Mouse (Mus musculus) embryonic facial prominence, embryonic 11.5 days (tissue): Measurements from ENCODE around the gene Gm28308. TPM values are rescaled to one million over a fixed set of nuclear protein-coding genes. Genes with fewer than 3 reads are reported as not detected.

Source experiments
- ATAC-seq: fragments of 200-750 bp; cut with Nextera tagmentation; replicated peaks from 2 replicates; pipeline ENCODE4 v1.8.0; 2017; ENCODE audit warnings: low read depth; ENCODE audit not compliant: insufficient number of reproducible peaks, low FRiP score, low TSS enrichment
- DNase-seq: peaks from one replicate; pipeline ENCODE4 v3.0.0-alpha.2; 2015; ENCODE audit warnings: low spot score
- H3K27ac ChIP-seq: fragments of 300-500 bp; sonication (generic); replicated peaks from 2 replicates; pipeline ENCODE4 v1.5.1; 2014; ENCODE audit warnings: mild to moderate bottlenecking, low read depth, low read length, control low read depth
- H3K27me3 ChIP-seq: fragments of 300-500 bp; sonication (generic); 2 replicates; pipeline ENCODE4 v1.6.1; 2014; ENCODE audit warnings: mild to moderate bottlenecking, low read length, moderate library complexity, mixed read lengths; ENCODE audit not compliant: control insufficient read depth, insufficient read depth
- H3K36me3 ChIP-seq: fragments of 300-500 bp; sonication (generic); replicated peaks from 2 replicates; pipeline ENCODE4 v1.6.1; 2014; ENCODE audit warnings: low read depth, mild to moderate bottlenecking, low read length, moderate library complexity, mixed read lengths; ENCODE audit not compliant: control insufficient read depth, insufficient read depth
- H3K4me1 ChIP-seq: fragments of 300-500 bp; sonication (generic); 2 replicates; pipeline ENCODE4 v1.6.1; 2014; ENCODE audit warnings: low read length, mixed read lengths; ENCODE audit not compliant: control insufficient read depth, insufficient read depth
- H3K4me2 ChIP-seq: fragments of 300-500 bp; sonication (generic); 2 replicates; pipeline ENCODE4 v1.6.1; 2014; ENCODE audit warnings: low read depth, mild to moderate bottlenecking, control low read depth, low read length, moderate library complexity
- H3K4me3 ChIP-seq: fragments of 300-500 bp; sonication (generic); 2 replicates; pipeline ENCODE4 v1.5.1; 2014; ENCODE audit warnings: low read depth, low read length, control low read depth
- H3K9ac ChIP-seq: fragments of 300-500 bp; sonication (generic); replicated peaks from 2 replicates; pipeline ENCODE4 v1.6.1; 2014; ENCODE audit warnings: mild to moderate bottlenecking, control low read depth, low read length
- H3K9me3 ChIP-seq: fragments of 300-500 bp; sonication (generic); replicated peaks from 2 replicates; pipeline ENCODE4 v1.6.1; 2016; ENCODE audit warnings: mild to moderate bottlenecking, low read length, inconsistent platforms, mixed read lengths; ENCODE audit not compliant: control insufficient read depth
- WGBS: fragments of 180-500 bp; shearing (Covaris S2); extraction: QIAGEN DNeasy Blood & Tissue Kit; methylation state at CpG from one replicate; pipeline ENCODE4 v1.1.7; 2014; 5-methylcytosine and 5-hydroxymethylcytosine counted together
- polyA plus RNA-seq: library from polyadenylated mRNA; unstranded; fragments of >200 nt; fragmentation: Nextera tagmentation; extraction: Ambion mirVana; gene quantifications from 2 replicates; pipeline ENCODE4 v1.2.1, GENCODE M21; 2014

The Gm28308 gene
- polyA plus RNA-seq, 1 experiment from 2014 or later, result 0.38 TPM

GRCm38 (mm10) chr6:52248638-52249414 lies 35.7 kb upstream of the Gm28308 start:
- under 1% methylated on average over 26 of the region's 27 CpGs for WGBS
- Histone ChIP-seq H3K27ac (no peak overlapping the region), H3K9me3 (no peaks in the 10 kb centered on the region), H3K4me3 (no peak overlapping the region), H3K4me1 (no peaks in the 10 kb centered on the region; the same call in 1 of the 2 replicates), H3K4me2 (no peak overlapping the region), H3K36me3 (no peaks in the 10 kb centered on the region), H3K27me3 (peaks cover 93% of the 10 kb centered on the region), H3K9ac (no peak overlapping the region)
- ATAC-seq, result no peak
- DNase-seq, result no peak

- ATAC-seq (no peak), DNase-seq (no peak)
Observed at GRCm38 (mm10) chr6:52247766-52248637, 34.9 kb upstream of the Gm28308 start.

GRCm38 (mm10) chr6:52246916-52247315 lies 33.8 kb upstream of the Gm28308 start:
- H3K36me3 ChIP-seq, result no peaks in the 10 kb centered on the region
- H3K27me3 ChIP-seq, result peaks cover 93% of the 10 kb centered on the region
- no peak overlapping the region for H3K27ac ChIP-seq
- no peaks in the 10 kb centered on the region for H3K4me1 ChIP-seq
- no peak overlapping the region for H3K4me2 ChIP-seq
- ATAC-seq (no peak), DNase-seq (no peak)
- no peak overlapping the region for H3K9ac ChIP-seq
- H3K4me3 ChIP-seq, result no peak overlapping the region
- no peaks in the 10 kb centered on the region for H3K9me3 ChIP-seq
- WGBS, result 5% methylated on average over 3 of the region's 3 CpGs

More at GRCm38 (mm10) chr6:52247766-52248637, 34.9 kb upstream of the Gm28308 start:
- peaks cover 94% of the 10 kb centered on the region for H3K27me3 ChIP-seq
- H3K4me2 ChIP-seq, result no peak overlapping the region
- H3K9ac ChIP-seq, result no peak overlapping the region
- 2% methylated on average over 23 of the region's 23 CpGs for WGBS
- H3K9me3 ChIP-seq, result no peaks in the 10 kb centered on the region
- H3K4me1 ChIP-seq, result no peaks in the 10 kb centered on the region
- no peaks in the 10 kb centered on the region for H3K36me3 ChIP-seq
- no peak overlapping the region for H3K4me3 ChIP-seq
- H3K27ac ChIP-seq, result no peak overlapping the region

- ATAC-seq (no peak), DNase-seq (no peak)
- WGBS, result under 1% methylated on average over 26 of the region's 26 CpGs
- no peaks in the 10 kb centered on the region for H3K4me1 ChIP-seq
- H3K9ac ChIP-seq, result no peak overlapping the region
- H3K9me3 ChIP-seq, result no peaks in the 10 kb centered on the region
- no peak overlapping the region for H3K4me3 ChIP-seq
- H3K27ac ChIP-seq, result no peak overlapping the region
- no peak overlapping the region for H3K4me2 ChIP-seq
- H3K36me3 ChIP-seq, result no peaks in the 10 kb centered on the region
- peaks cover 92% of the 10 kb centered on the region for H3K27me3 ChIP-seq
Observed at GRCm38 (mm10) chr6:52246403-52246803, 33.3 kb upstream of the Gm28308 start.

GRCm38 (mm10) chr6:52245757-52246142 lies 32.6 kb upstream of the Gm28308 start, which contains the start of gene Hoxa11:
Gene Hoxa11 (minus strand): TSS chr6:52245810.
- peaks cover 92% of the 10 kb centered on the region for H3K27me3 ChIP-seq
- H3K4me3 ChIP-seq, result no peak within 1 kb of the TSS
- no peaks in the 10 kb centered on the region for H3K9me3 ChIP-seq
- no peak within 1 kb of the TSS for H3K9ac ChIP-seq
- ATAC-seq (no peak), DNase-seq (no peak)
- H3K27ac ChIP-seq, result no peak within 1 kb of the TSS
- H3K4me1 ChIP-seq, result no peaks in the 10 kb centered on the region
- no peak within 1 kb of the TSS for H3K4me2 ChIP-seq
- 1% methylated on average over 20 of the region's 20 CpGs for WGBS
- H3K36me3 ChIP-seq, result no peaks in the 10 kb centered on the region

- H3K4me3 ChIP-seq, result no peak overlapping the region
- under 1% methylated on average over 71 of the region's 71 CpGs for WGBS
- H3K9ac ChIP-seq, result no peak overlapping the region
Observed at GRCm38 (mm10) chr6:52245040-52245756, 32.1 kb upstream of the Gm28308 start.

GRCm38 (mm10) chr6:52244471-52245039 lies 31.4 kb upstream of the Gm28308 start:
- H3K36me3 ChIP-seq, result no peaks in the 10 kb centered on the region
- 0 out of 2 replicates have a peak, but pooled peaks cover 3% of the 10 kb centered on the region for H3K4me1 ChIP-seq
- peaks cover 92% of the 10 kb centered on the region for H3K27me3 ChIP-seq
- under 1% methylated on average over 23 of the region's 23 CpGs for WGBS
- no peak overlapping the region for H3K27ac ChIP-seq
- no peaks in the 10 kb centered on the region for H3K9me3 ChIP-seq
- no peak overlapping the region for H3K9ac ChIP-seq
- no peak for ATAC-seq
- DNase-seq, result no peak
- H3K4me3 ChIP-seq, result no peak overlapping the region
- no peak overlapping the region for H3K4me2 ChIP-seq

More at GRCm38 (mm10) chr6:52245040-52245756, 32.1 kb upstream of the Gm28308 start:
- no peaks in the 10 kb centered on the region for H3K4me1 ChIP-seq
- H3K27ac ChIP-seq, result no peak overlapping the region
- H3K4me2 ChIP-seq, result no peak overlapping the region
- H3K9me3 ChIP-seq, result no peaks in the 10 kb centered on the region
- no peak for DNase-seq
- no peak for ATAC-seq
- peaks cover 92% of the 10 kb centered on the region for H3K27me3 ChIP-seq
- no peaks in the 10 kb centered on the region for H3K36me3 ChIP-seq
